36 mouse cellular contexts compared by ENCODE assay signal in the genomic region with DNA sequence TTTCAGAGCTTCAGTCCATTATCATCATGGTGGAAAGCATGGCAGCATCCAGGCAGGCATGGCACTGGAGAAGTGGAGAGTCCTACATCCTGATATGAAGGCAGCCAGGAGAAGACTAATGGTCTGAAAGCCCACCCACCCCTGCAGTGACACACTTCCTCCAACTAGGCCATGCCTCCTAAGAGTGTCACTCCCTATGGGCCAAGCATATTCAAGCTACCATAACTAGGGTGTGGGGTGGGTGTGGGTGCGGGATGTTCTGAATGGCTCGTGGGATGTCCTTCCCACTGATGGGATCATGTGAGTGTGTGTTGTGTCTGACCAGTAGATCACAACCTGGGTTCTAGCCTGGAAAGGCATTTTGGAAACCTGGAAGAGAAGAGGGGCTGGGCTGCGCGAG. TPM values are rescaled to one million over a fixed set of nuclear protein-coding genes. Genes with fewer than 3 reads are reported as not detected.
DNase-seq lines count a peak whose midpoint lies in the region; ATAC-seq and TF ChIP-seq lines count a peak whose summit lies in the region.
"Had no signal": no experiment of that assay in that cellular context is flagged by ENCODE, and none has a peak within 500 bp of the region (broad histone marks: within the 10 kb centered on the region; RNA-seq: fewer than 3 reads in every experiment).

No protein-coding gene starts in this region.

- no peaks in the 10 kb centered on the region for H3K27me3 ChIP-seq in neural tube, embryonic 13.5 days
- H3K27me3 ChIP-seq in neural tube, embryonic 15.5 days (replicated peaks) = no peaks in the 10 kb centered on the region
- H3K27me3 ChIP-seq in MEL (ENCODE audit: control insufficient read depth in 1 of 2, insufficient read depth in 2 of 2, low read length in 2 of 2) = no peaks in the 10 kb centered on the region
- H3K27me3 ChIP-seq in intestine, embryonic 16.5 days (replicated peaks; ENCODE audit: control insufficient read depth, insufficient read depth, low read length) = no peaks in the 10 kb centered on the region
- H3K27me3 ChIP-seq in hindbrain, embryonic 14.5 days (ENCODE audit: control insufficient read depth, insufficient read depth, low read length) = no peaks in the 10 kb centered on the region
- no peaks in the 10 kb centered on the region for H3K27me3 ChIP-seq in heart, adult 2 months (ENCODE audit: control insufficient read depth, insufficient read depth, low read length)
- H3K27me3 ChIP-seq: embryonic facial prominence, embryonic 15.5 days; hindbrain, embryonic 15.5 days; midbrain, embryonic 15.5 days had no signal

- DNase-seq in MEL (ENCODE audit: low read depth, low spot score) = peak; percentile 66
- DNase-seq in left cerebral cortex, adult 18-20 months (ENCODE audit: low spot score in 2 of 2) = no peak
- DNase-seq in hindbrain, embryonic 14.5 days (ENCODE audit: low spot score) = no peak
- no peak for DNase-seq in heart, adult 2 months
- DNase-seq: adrenal gland, adult 8-10 months; cerebellum, adult 2 months; cerebellum, postnatal 14 days; gastrocnemius, postnatal 14 days; heart, postnatal 36 days; left cerebral cortex, postnatal 4 days; lung, embryonic 14.5 days; lung, postnatal 14 days; retina, postnatal 1 day; right cerebral cortex, postnatal 14 days; thymus, postnatal 14 days had no signal

- H3K4me2 ChIP-seq in neural tube, embryonic 13.5 days = no peak overlapping the region
- no peak overlapping the region for H3K4me2 ChIP-seq in neural tube, embryonic 15.5 days
- no peak overlapping the region for H3K4me2 ChIP-seq in intestine, embryonic 16.5 days (ENCODE audit: low read depth, low read length)
- no peak overlapping the region for H3K4me2 ChIP-seq in hindbrain, embryonic 14.5 days (replicated peaks)
- H3K4me2 ChIP-seq: embryonic facial prominence, embryonic 15.5 days; heart, embryonic 15.5 days; hindbrain, embryonic 15.5 days; lung, embryonic 14.5 days; midbrain, embryonic 15.5 days had no signal

- WGBS in neural tube, embryonic 13.5 days = 87% methylated on average over 4 of the region's 4 CpGs
- WGBS in neural tube, embryonic 15.5 days = 83% methylated on average over 4 of the region's 4 CpGs
- WGBS in intestine, embryonic 16.5 days = 84% methylated on average over 2 of the region's 4 CpGs
- WGBS in hindbrain, embryonic 14.5 days = 77% methylated on average over 2 of the region's 4 CpGs
- 70% methylated on average over 4 of the region's 4 CpGs for WGBS in heart, adult 2 months

- H3K36me3 ChIP-seq in neural tube, embryonic 13.5 days = no peaks in the 10 kb centered on the region
- H3K36me3 ChIP-seq in neural tube, embryonic 15.5 days = no peaks in the 10 kb centered on the region
- H3K36me3 ChIP-seq in MEL (ENCODE audit: control insufficient read depth in 1 of 2, insufficient read depth in 2 of 2, low read length in 2 of 2) = peaks cover 0 to 6% of the 10 kb centered on the region in 2 experiments; a peak in 2 of 4 replicates
- H3K36me3 ChIP-seq in intestine, embryonic 16.5 days (ENCODE audit: control insufficient read depth, insufficient read depth, low read length) = no peaks in the 10 kb centered on the region
- H3K36me3 ChIP-seq in hindbrain, embryonic 14.5 days (replicated peaks; ENCODE audit: control insufficient read depth, insufficient read depth) = no peaks in the 10 kb centered on the region
- no peaks in the 10 kb centered on the region for H3K36me3 ChIP-seq in heart, adult 2 months (ENCODE audit: control insufficient read depth, insufficient read depth, low read length)
- H3K36me3 ChIP-seq: embryonic facial prominence, embryonic 10.5 days; embryonic facial prominence, embryonic 15.5 days; heart, embryonic 10.5 days; heart, embryonic 15.5 days; hindbrain, embryonic 15.5 days; midbrain, embryonic 15.5 days had no signal

- no peak overlapping the region for H3K9ac ChIP-seq in neural tube, embryonic 13.5 days
- no peak overlapping the region for H3K9ac ChIP-seq in neural tube, embryonic 15.5 days (replicated peaks)
- no peak overlapping the region for H3K9ac ChIP-seq in MEL (ENCODE audit: control insufficient read depth, low read depth, low read length, poor library complexity, severe bottlenecking)
- no peak overlapping the region for H3K9ac ChIP-seq in intestine, embryonic 16.5 days (ENCODE audit: low read depth, low read length)
- no peak overlapping the region for H3K9ac ChIP-seq in hindbrain, embryonic 14.5 days
- H3K9ac ChIP-seq in heart, adult 2 months (ENCODE audit: low read depth, low read length) = no peak overlapping the region
- H3K9ac ChIP-seq: embryonic facial prominence, embryonic 15.5 days; heart, embryonic 15.5 days; hindbrain, embryonic 15.5 days; lung, embryonic 14.5 days; midbrain, embryonic 15.5 days had no signal

- TF ChIP-seq POLR2A in MEL (IDR thresholded peaks at IDR 0.05; ENCODE audit: control insufficient read depth in 1 of 2, insufficient read depth in 1 of 2, low read depth in 1 of 2, low read length in 2 of 2, poor library complexity in 1 of 2) = no peak
- no peak for TF ChIP-seq POLR2A in heart, adult 2 months (IDR thresholded peaks at IDR 0.05; ENCODE audit: insufficient read depth, low read depth, low read length)

- no peak for TF ChIP-seq CTCF in MEL (IDR thresholded peaks at IDR 0.05 in 2 of 3, conservative IDR thresholded peaks at IDR 0.05 in 1 of 3; ENCODE audit: control insufficient read depth in 1 of 3, insufficient read depth in 1 of 3, low read depth in 2 of 3, low read length in 3 of 3, poor library complexity in 1 of 3, severe bottlenecking in 1 of 3)
- no peak for TF ChIP-seq CTCF in heart, adult 2 months (IDR thresholded peaks at IDR 0.05)

- H3K27ac ChIP-seq in neural tube, embryonic 13.5 days (replicated peaks) = no peak overlapping the region
- H3K27ac ChIP-seq in neural tube, embryonic 15.5 days (replicated peaks) = no peak overlapping the region
- H3K27ac ChIP-seq in MEL (ENCODE audit: control insufficient read depth, low read depth, low read length) = peak overlapping the region; percentile 44; the same call in 1 of the 2 replicates
- no peak overlapping the region for H3K27ac ChIP-seq in intestine, embryonic 16.5 days (ENCODE audit: low read length)
- H3K27ac ChIP-seq in hindbrain, embryonic 14.5 days = no peak overlapping the region
- no peak overlapping the region for H3K27ac ChIP-seq in heart, adult 2 months
- H3K27ac ChIP-seq: embryonic facial prominence, embryonic 10.5 days; embryonic facial prominence, embryonic 15.5 days; heart, embryonic 10.5 days; heart, embryonic 15.5 days; hindbrain, embryonic 15.5 days; kidney, postnatal 0 days; midbrain, embryonic 15.5 days had no signal

- TF ChIP-seq RAD21 in MEL (IDR thresholded peaks at IDR 0.05; ENCODE audit: low read depth, low read length) = no peak

- H3K4me3 ChIP-seq in neural tube, embryonic 13.5 days = no peak overlapping the region
- H3K4me3 ChIP-seq in neural tube, embryonic 15.5 days (replicated peaks) = no peak overlapping the region
- no peak overlapping the region for H3K4me3 ChIP-seq in MEL (ENCODE audit: control insufficient read depth in 1 of 2, insufficient read depth in 1 of 2, low read depth in 2 of 2, low read length in 2 of 2)
- no peak overlapping the region for H3K4me3 ChIP-seq in intestine, embryonic 16.5 days (ENCODE audit: low read length)
- H3K4me3 ChIP-seq in hindbrain, embryonic 14.5 days (replicated peaks; ENCODE audit: low read length) = no peak overlapping the region
- no peak overlapping the region for H3K4me3 ChIP-seq in heart, adult 2 months
- H3K4me3 ChIP-seq: embryonic facial prominence, embryonic 10.5 days; embryonic facial prominence, embryonic 15.5 days; heart, embryonic 10.5 days; heart, embryonic 15.5 days; hindbrain, embryonic 15.5 days; midbrain, embryonic 15.5 days had no signal

- H3K9me3 ChIP-seq in neural tube, embryonic 13.5 days = no peaks in the 10 kb centered on the region
- no peaks in the 10 kb centered on the region for H3K9me3 ChIP-seq in neural tube, embryonic 15.5 days (replicated peaks)
- H3K9me3 ChIP-seq in MEL (replicated peaks; ENCODE audit: insufficient read depth, low read length) = no peaks in the 10 kb centered on the region
- no peaks in the 10 kb centered on the region for H3K9me3 ChIP-seq in intestine, embryonic 16.5 days (ENCODE audit: control insufficient read depth, low read length)
- no peaks in the 10 kb centered on the region for H3K9me3 ChIP-seq in hindbrain, embryonic 14.5 days (ENCODE audit: control insufficient read depth, low read length)
- H3K9me3 ChIP-seq: embryonic facial prominence, embryonic 10.5 days; embryonic facial prominence, embryonic 15.5 days; heart, embryonic 10.5 days; heart, embryonic 15.5 days; hindbrain, embryonic 15.5 days; midbrain, embryonic 15.5 days had no signal

- H3K79me2 ChIP-seq in MEL (ENCODE audit: control insufficient read depth, insufficient read depth, low read length, poor library complexity) = no peaks in the 10 kb centered on the region
- H3K79me2 ChIP-seq in heart, adult 2 months (replicated peaks; ENCODE audit: control insufficient read depth, insufficient read depth, low read length) = no peaks in the 10 kb centered on the region

- intact Hi-C loops in heart, adult 2 months (cut with DNase I) = loop anchor here (5.0 kb wide), 1 partner anchor 662 kb away; no protein-coding TSS in a partner anchor

- no peaks in the 10 kb centered on the region for H3K4me1 ChIP-seq in neural tube, embryonic 13.5 days (replicated peaks)
- no peaks in the 10 kb centered on the region for H3K4me1 ChIP-seq in neural tube, embryonic 15.5 days
- peaks cover 0 to 14% of the 10 kb centered on the region in 2 experiments; a peak in 2 of 4 replicates for H3K4me1 ChIP-seq in MEL (ENCODE audit: control insufficient read depth in 1 of 2, insufficient read depth in 2 of 2, low read length in 2 of 2)
- no peaks in the 10 kb centered on the region; the same call in 1 of the 2 replicates for H3K4me1 ChIP-seq in intestine, embryonic 16.5 days (ENCODE audit: control insufficient read depth, insufficient read depth, low read length)
- H3K4me1 ChIP-seq in hindbrain, embryonic 14.5 days (replicated peaks; ENCODE audit: control insufficient read depth, insufficient read depth, low read length) = no peaks in the 10 kb centered on the region
- H3K4me1 ChIP-seq in heart, adult 2 months (ENCODE audit: control insufficient read depth, insufficient read depth, low read length) = no peaks in the 10 kb centered on the region
- H3K4me1 ChIP-seq: embryonic facial prominence, embryonic 15.5 days; heart, embryonic 15.5 days; hindbrain, embryonic 15.5 days; midbrain, embryonic 15.5 days had no signal

- TF ChIP-seq EP300 in MEL (IDR thresholded peaks at IDR 0.05; ENCODE audit: low read depth in 1 of 2, low read length in 2 of 2) = no peak
- TF ChIP-seq EP300 in heart, adult 2 months (IDR thresholded peaks at IDR 0.05; ENCODE audit: insufficient read depth, low read depth, low read length) = no peak

- 0 out of 2 replicates have a peak, but pooled peaks have one; percentile 36 for ATAC-seq in neural tube, embryonic 13.5 days (ENCODE audit: low read depth)
- ATAC-seq in neural tube, embryonic 15.5 days (ENCODE audit: low FRiP score) = no peak
- ATAC-seq in intestine, embryonic 16.5 days = 0 out of 2 replicates have a peak, but pooled peaks have one; percentile 35
- ATAC-seq in hindbrain, embryonic 14.5 days (ENCODE audit: low FRiP score) = no peak
- ATAC-seq: forebrain, embryonic 14.5 days; inflammation-experienced regulatory T-cells, adult 6 months; midbrain, embryonic 15.5 days had no signal

RNA-seq across cellular contexts. Expression of a gene that starts 2.4 kb away (rescaled TPM):
- not detected in 2 replicates for polyA plus RNA-seq in neural tube, embryonic 13.5 days (2015; fragmentation: Nextera tagmentation; extraction: Ambion mirVana)
- not detected in 2 replicates for polyA plus RNA-seq in neural tube, embryonic 15.5 days (2015; fragmentation: Nextera tagmentation; extraction: Ambion mirVana)
- total RNA-seq in MEL (2012; rRNA removed) = not detected in 2 replicates
- not detected for polyA plus RNA-seq in MEL (2012; ENCODE audit: insufficient read depth in 1 of 2, insufficient read length in 2 of 2, low read depth in 1 of 2, low replicate concordance in 2 of 2, missing spikeins in 1 of 2)
- not detected in 2 replicates for polyA plus RNA-seq in intestine, embryonic 16.5 days (2015; fragmentation: Nextera tagmentation; extraction: Ambion mirVana)
- not detected for total RNA-seq in left cerebral cortex, adult 18-20 months (2021)
- polyA plus RNA-seq in hindbrain, embryonic 14.5 days (2014; fragmentation: Nextera tagmentation; extraction: Ambion mirVana) = 0.09 TPM in 1 of 2 replicates, not detected in the other
- total RNA-seq in heart, adult 2 months (2021) = not detected
- polyA plus RNA-seq in heart, adult 2 months (2012; rRNA removed) = 0.04 and 0.06 TPM in 2 replicates
- total RNA-seq: adrenal gland, adult 8-10 months; adrenal gland, postnatal 4 days; CH12.LX; gastrocnemius, postnatal 14 days; granulocyte monocyte progenitor cell, adult 5-6 weeks; heart, postnatal 36 days; layer of hippocampus, adult 8-10 months; layer of hippocampus, postnatal 25 days had no signal
- polyA plus RNA-seq: C2C12; embryonic facial prominence, embryonic 10.5 days; embryonic facial prominence, embryonic 15.5 days; forebrain, embryonic 14.5 days; heart, embryonic 10.5 days; heart, embryonic 15.5 days; hindbrain, embryonic 15.5 days; inflammation-experienced regulatory T-cells, adult 6 months; kidney, postnatal 0 days; lung, embryonic 14.5 days; midbrain, embryonic 15.5 days; neural tube, embryonic 11.5 days; small intestine, adult 2 months; stomach, embryonic 14.5 days had no signal

RNA-seq across cellular contexts. Expression of a gene that starts 12.6 kb away (rescaled TPM):
- polyA plus RNA-seq in neural tube, embryonic 13.5 days (2015; fragmentation: Nextera tagmentation; extraction: Ambion mirVana) = 0.17 TPM in 1 of 2 replicates, not detected in the other
- 0.14 and 0.22 TPM in 2 replicates for polyA plus RNA-seq in neural tube, embryonic 15.5 days (2015; fragmentation: Nextera tagmentation; extraction: Ambion mirVana)
- not detected in 2 replicates for total RNA-seq in MEL (2012; rRNA removed)
- polyA plus RNA-seq in MEL (2012; ENCODE audit: insufficient read depth in 1 of 2, insufficient read length in 2 of 2, low read depth in 1 of 2, low replicate concordance in 2 of 2, missing spikeins in 1 of 2) = under 1 TPM in 1 of 2 experiments, not detected in 1; 0.06 TPM
- polyA plus RNA-seq in intestine, embryonic 16.5 days (2015; fragmentation: Nextera tagmentation; extraction: Ambion mirVana) = not detected in 2 replicates
- 1 to 10 TPM; 1.6 to 2.7 TPM for total RNA-seq in left cerebral cortex, adult 18-20 months (2021)
- polyA plus RNA-seq in hindbrain, embryonic 14.5 days (2014; fragmentation: Nextera tagmentation; extraction: Ambion mirVana) = 0.11 and 0.93 TPM in 2 replicates
- total RNA-seq in heart, adult 2 months (2021) = not detected
- polyA plus RNA-seq in heart, adult 2 months (2012; rRNA removed) = 0.09 TPM in 1 of 2 replicates, not detected in the other
- total RNA-seq: CH12.LX; gastrocnemius, postnatal 14 days; granulocyte monocyte progenitor cell, adult 5-6 weeks; heart, postnatal 36 days had no signal
- polyA plus RNA-seq: embryonic facial prominence, embryonic 15.5 days; forebrain, embryonic 14.5 days; heart, embryonic 10.5 days; inflammation-experienced regulatory T-cells, adult 6 months; kidney, postnatal 0 days; small intestine, adult 2 months; stomach, embryonic 14.5 days had no signal

RNA-seq across cellular contexts. Expression of a gene that starts 21.9 kb away (rescaled TPM):
- not detected in 2 replicates for polyA plus RNA-seq in neural tube, embryonic 13.5 days (2015; fragmentation: Nextera tagmentation; extraction: Ambion mirVana)
- not detected in 2 replicates for polyA plus RNA-seq in neural tube, embryonic 15.5 days (2015; fragmentation: Nextera tagmentation; extraction: Ambion mirVana)
- not detected in 2 replicates for total RNA-seq in MEL (2012; rRNA removed)
- not detected for polyA plus RNA-seq in MEL (2012; ENCODE audit: insufficient read depth in 1 of 2, insufficient read length in 2 of 2, low read depth in 1 of 2, low replicate concordance in 2 of 2, missing spikeins in 1 of 2)
- not detected in 2 replicates for polyA plus RNA-seq in intestine, embryonic 16.5 days (2015; fragmentation: Nextera tagmentation; extraction: Ambion mirVana)
- under 1 TPM in 1 of 2 experiments, not detected in 1; 0.09 TPM for total RNA-seq in left cerebral cortex, adult 18-20 months (2021)
- not detected in 2 replicates for polyA plus RNA-seq in hindbrain, embryonic 14.5 days (2014; fragmentation: Nextera tagmentation; extraction: Ambion mirVana)
- total RNA-seq in heart, adult 2 months (2021) = not detected
- polyA plus RNA-seq in heart, adult 2 months (2012; rRNA removed) = 0.03 and 0.04 TPM in 2 replicates
- total RNA-seq: adrenal gland, adult 8-10 months; adrenal gland, postnatal 4 days; gastrocnemius, postnatal 14 days; granulocyte monocyte progenitor cell, adult 5-6 weeks; heart, postnatal 36 days; left cerebral cortex, postnatal 4 days had no signal
- polyA plus RNA-seq: C2C12; cerebellum, adult 2 months; embryonic facial prominence, embryonic 10.5 days; forebrain, embryonic 14.5 days; heart, embryonic 10.5 days; heart, embryonic 15.5 days; hindbrain, embryonic 15.5 days; inflammation-experienced regulatory T-cells, adult 6 months; kidney, postnatal 0 days; lung, embryonic 14.5 days; midbrain, embryonic 15.5 days; neural tube, embryonic 11.5 days; small intestine, adult 2 months; stomach, embryonic 14.5 days had no signal

RNA-seq across cellular contexts. Expression of a gene that starts 23.8 kb away (rescaled TPM):
- 0.03 TPM in 1 of 2 replicates, not detected in the other for polyA plus RNA-seq in neural tube, embryonic 13.5 days (2015; fragmentation: Nextera tagmentation; extraction: Ambion mirVana)
- 0.03 and 0.13 TPM in 2 replicates for polyA plus RNA-seq in neural tube, embryonic 15.5 days (2015; fragmentation: Nextera tagmentation; extraction: Ambion mirVana)
- total RNA-seq in MEL (2012; rRNA removed) = not detected in 2 replicates
- polyA plus RNA-seq in MEL (2012; ENCODE audit: insufficient read depth in 1 of 2, insufficient read length in 2 of 2, low read depth in 1 of 2, low replicate concordance in 2 of 2, missing spikeins in 1 of 2) = under 1 TPM in 1 of 2 experiments, not detected in 1; 0.03 TPM
- polyA plus RNA-seq in intestine, embryonic 16.5 days (2015; fragmentation: Nextera tagmentation; extraction: Ambion mirVana) = not detected in 2 replicates
- under 1 TPM in 1 of 2 experiments, not detected in 1; 0.16 TPM for total RNA-seq in left cerebral cortex, adult 18-20 months (2021)
- polyA plus RNA-seq in hindbrain, embryonic 14.5 days (2014; fragmentation: Nextera tagmentation; extraction: Ambion mirVana) = 0.05 and 0.16 TPM in 2 replicates
- total RNA-seq in heart, adult 2 months (2021) = not detected
- 0.09 and 0.14 TPM in 2 replicates for polyA plus RNA-seq in heart, adult 2 months (2012; rRNA removed)
- total RNA-seq: adrenal gland, adult 8-10 months; adrenal gland, postnatal 4 days; CH12.LX; gastrocnemius, postnatal 14 days; granulocyte monocyte progenitor cell, adult 5-6 weeks; heart, postnatal 36 days had no signal
- polyA plus RNA-seq: C2C12; forebrain, embryonic 14.5 days; hindbrain, embryonic 15.5 days; inflammation-experienced regulatory T-cells, adult 6 months; kidney, postnatal 0 days; lung, embryonic 14.5 days; neural tube, embryonic 11.5 days; small intestine, adult 2 months had no signal

RNA-seq across cellular contexts. Expression of a gene that starts 35.7 kb away (rescaled TPM):
- 153 and 154 TPM in 2 replicates for polyA plus RNA-seq in neural tube, embryonic 13.5 days (2015; fragmentation: Nextera tagmentation; extraction: Ambion mirVana)
- 158 and 171 TPM in 2 replicates for polyA plus RNA-seq in neural tube, embryonic 15.5 days (2015; fragmentation: Nextera tagmentation; extraction: Ambion mirVana)
- total RNA-seq in MEL (2012; rRNA removed) = 27.1 and 31.2 TPM in 2 replicates
- 10 to 100 TPM; 63.5 to 76.3 TPM for polyA plus RNA-seq in MEL (2012; ENCODE audit: insufficient read depth in 1 of 2, insufficient read length in 2 of 2, low read depth in 1 of 2, low replicate concordance in 2 of 2, missing spikeins in 1 of 2)
- polyA plus RNA-seq in intestine, embryonic 16.5 days (2015; fragmentation: Nextera tagmentation; extraction: Ambion mirVana) = 131 and 133 TPM in 2 replicates
- total RNA-seq in left cerebral cortex, adult 18-20 months (2021) = 100 to 1,000 TPM; 155 to 161 TPM
- 185 and 197 TPM in 2 replicates for polyA plus RNA-seq in hindbrain, embryonic 14.5 days (2014; fragmentation: Nextera tagmentation; extraction: Ambion mirVana)
- total RNA-seq in heart, adult 2 months (2021) = 100 to 1,000 TPM; 233 to 239 TPM
- 326 and 509 TPM in 2 replicates for polyA plus RNA-seq in heart, adult 2 months (2012; rRNA removed)

Comparison
In these comparisons a context has a peak if more than half of its experiments do, and no peak if none do; other contexts are left out.
1. ATAC-seq: peak in neural tube, embryonic 13.5 days (single experiment) and intestine, embryonic 16.5 days (single experiment); none in neural tube, embryonic 15.5 days (single experiment) and hindbrain, embryonic 14.5 days (single experiment).